Mouse (Mus musculus): Measurements from ENCODE around the gene Mas1. TPM values are rescaled to one million over a fixed set of nuclear protein-coding genes. Genes with fewer than 3 reads are reported as not detected.
A peak's percentile ranks its signal among the peaks of the same experiment; 100 is the strongest.

Gene Mas1
- total and polyA plus RNA-seq, 2 experiments from 2014 or later, result 0.10 to 0.19 TPM

GRCm38 (mm10) chr17:12808851-12809250, 59.1 kb downstream of the Mas1 start:
- no peaks in the 10 kb centered on the region for H3K4me1 ChIP-seq (ENCODE audit: insufficient read depth, low read length)
- H3K27ac ChIP-seq, result no peak overlapping the region
- H3K9me3 ChIP-seq (ENCODE audit: low read length), result no peaks in the 10 kb centered on the region
- no peak overlapping the region for H3K4me3 ChIP-seq (ENCODE audit: low read length)
- no peaks in the 10 kb centered on the region for H3K36me3 ChIP-seq (ENCODE audit: insufficient read depth, low read length)
- no peak for TF ChIP-seq CTCF (IDR thresholded peaks at IDR 0.05; ENCODE audit: low read depth)
- DNase-seq (ENCODE audit: low spot score) (no peak), ATAC-seq (no peak)
- H3K4me2 ChIP-seq (ENCODE audit: low read depth, low read length), result no peak overlapping the region
- H3K9ac ChIP-seq (replicated peaks; ENCODE audit: low read length), result no peak overlapping the region
- 89% methylated on average over 6 of the region's 6 CpGs for WGBS
- no peaks in the 10 kb centered on the region for H3K27me3 ChIP-seq (ENCODE audit: insufficient read depth, low read length)

- Histone ChIP-seq H3K36me3 (ENCODE audit: insufficient read depth, low read length) (no peaks in the 10 kb centered on the region), H3K9me3 (ENCODE audit: low read length) (no peaks in the 10 kb centered on the region), H3K9ac (replicated peaks; ENCODE audit: low read length) (no peak overlapping the region), H3K4me3 (ENCODE audit: low read length) (no peak overlapping the region), H3K4me2 (ENCODE audit: low read depth, low read length) (no peak overlapping the region), H3K4me1 (ENCODE audit: insufficient read depth, low read length) (no peaks in the 10 kb centered on the region), H3K27me3 (ENCODE audit: insufficient read depth, low read length) (no peaks in the 10 kb centered on the region), H3K27ac (no peak overlapping the region)
- DNase-seq (ENCODE audit: low spot score) (no peak), ATAC-seq (no peak)
- TF ChIP-seq CTCF (IDR thresholded peaks at IDR 0.05; ENCODE audit: low read depth), result no peak
These were observed 63.1 kb downstream of the Mas1 start for GRCm38 (mm10) chr17:12804584-12805445.

GRCm38 (mm10) chr17:12801861-12802540, 65.9 kb downstream of the Mas1 start:
- Histone ChIP-seq H3K36me3 (ENCODE audit: insufficient read depth, low read length) (no peaks in the 10 kb centered on the region), H3K4me2 (ENCODE audit: low read depth, low read length) (no peak overlapping the region), H3K27me3 (ENCODE audit: insufficient read depth, low read length) (no peaks in the 10 kb centered on the region), H3K9ac (replicated peaks; ENCODE audit: low read length) (no peak overlapping the region), H3K4me1 (ENCODE audit: insufficient read depth, low read length) (no peaks in the 10 kb centered on the region), H3K4me3 (ENCODE audit: low read length) (no peak overlapping the region), H3K27ac (no peak overlapping the region), H3K9me3 (ENCODE audit: low read length) (no peaks in the 10 kb centered on the region)
- DNase-seq (ENCODE audit: low spot score) (no peak), ATAC-seq (no peak)
- TF ChIP-seq CTCF (IDR thresholded peaks at IDR 0.05; ENCODE audit: low read depth), result no peak
- 37% methylated on average over 9 of the region's 9 CpGs for WGBS

GRCm38 (mm10) chr17:12799368-12800275, 68.3 kb downstream of the Mas1 start:
- H3K4me3 ChIP-seq (ENCODE audit: low read length), result no peak overlapping the region
- DNase-seq (ENCODE audit: low spot score) (peak; percentile 4), ATAC-seq (peak; percentile 35; the same call in 1 of the 2 replicates)
- H3K27me3 ChIP-seq (ENCODE audit: insufficient read depth, low read length), result no peaks in the 10 kb centered on the region
- TF ChIP-seq CTCF (IDR thresholded peaks at IDR 0.05; ENCODE audit: low read depth), result peak; percentile 40
- H3K4me1 ChIP-seq (ENCODE audit: insufficient read depth, low read length), result no peaks in the 10 kb centered on the region
- H3K27ac ChIP-seq, result no peak overlapping the region
- WGBS, result 74% methylated on average over 12 of the region's 12 CpGs
- no peak overlapping the region for H3K9ac ChIP-seq (replicated peaks; ENCODE audit: low read length)
- no peak overlapping the region for H3K4me2 ChIP-seq (ENCODE audit: low read depth, low read length)
- H3K9me3 ChIP-seq (ENCODE audit: low read length), result no peaks in the 10 kb centered on the region
- H3K36me3 ChIP-seq (ENCODE audit: insufficient read depth, low read length), result no peaks in the 10 kb centered on the region

GRCm38 (mm10) chr17:12798571-12798970, 69.4 kb downstream of the Mas1 start:
- no peak for DNase-seq (ENCODE audit: low spot score)
- H3K27ac ChIP-seq, result no peak overlapping the region
- WGBS, result 85% methylated on average over 3 of the region's 3 CpGs
- no peak overlapping the region for H3K9ac ChIP-seq (replicated peaks; ENCODE audit: low read length)
- ATAC-seq, result no peak
- H3K27me3 ChIP-seq (ENCODE audit: insufficient read depth, low read length), result no peaks in the 10 kb centered on the region
- no peaks in the 10 kb centered on the region for H3K4me1 ChIP-seq (ENCODE audit: insufficient read depth, low read length)
- H3K4me3 ChIP-seq (ENCODE audit: low read length), result no peak overlapping the region
- no peak for TF ChIP-seq CTCF (IDR thresholded peaks at IDR 0.05; ENCODE audit: low read depth)
- no peak overlapping the region for H3K4me2 ChIP-seq (ENCODE audit: low read depth, low read length)
- H3K36me3 ChIP-seq (ENCODE audit: insufficient read depth, low read length), result no peaks in the 10 kb centered on the region
- H3K9me3 ChIP-seq (ENCODE audit: low read length), result no peaks in the 10 kb centered on the region

GRCm38 (mm10) chr17:12797427-12798029, 70.4 kb downstream of the Mas1 start:
- DNase-seq (ENCODE audit: low spot score) (peak; percentile 32), ATAC-seq (no peak)
- Histone ChIP-seq H3K27ac (no peak overlapping the region), H3K9me3 (ENCODE audit: low read length) (no peaks in the 10 kb centered on the region), H3K4me2 (ENCODE audit: low read depth, low read length) (no peak overlapping the region), H3K4me1 (ENCODE audit: insufficient read depth, low read length) (no peaks in the 10 kb centered on the region), H3K9ac (replicated peaks; ENCODE audit: low read length) (no peak overlapping the region), H3K36me3 (ENCODE audit: insufficient read depth, low read length) (no peaks in the 10 kb centered on the region), H3K27me3 (ENCODE audit: insufficient read depth, low read length) (no peaks in the 10 kb centered on the region), H3K4me3 (ENCODE audit: low read length) (no peak overlapping the region)
- whole genome bisulfite sequencing, result 69% methylated on average over 3 of the region's 3 CpGs
- peak; percentile 43; the same call in 1 of the 2 replicates for TF ChIP-seq CTCF (IDR thresholded peaks at IDR 0.05; ENCODE audit: low read depth)

Data from hindbrain, postnatal 0 days (tissue).